Mouse (Mus musculus): ENCODE results near the gene Ptpn11. TPM values are rescaled to one million over a fixed set of nuclear protein-coding genes. Genes with fewer than 3 reads are reported as not detected.

Ptpn11 gene
- total RNA-seq, 1 experiment from 2014 or later, result 60.4 TPM

DNA sequence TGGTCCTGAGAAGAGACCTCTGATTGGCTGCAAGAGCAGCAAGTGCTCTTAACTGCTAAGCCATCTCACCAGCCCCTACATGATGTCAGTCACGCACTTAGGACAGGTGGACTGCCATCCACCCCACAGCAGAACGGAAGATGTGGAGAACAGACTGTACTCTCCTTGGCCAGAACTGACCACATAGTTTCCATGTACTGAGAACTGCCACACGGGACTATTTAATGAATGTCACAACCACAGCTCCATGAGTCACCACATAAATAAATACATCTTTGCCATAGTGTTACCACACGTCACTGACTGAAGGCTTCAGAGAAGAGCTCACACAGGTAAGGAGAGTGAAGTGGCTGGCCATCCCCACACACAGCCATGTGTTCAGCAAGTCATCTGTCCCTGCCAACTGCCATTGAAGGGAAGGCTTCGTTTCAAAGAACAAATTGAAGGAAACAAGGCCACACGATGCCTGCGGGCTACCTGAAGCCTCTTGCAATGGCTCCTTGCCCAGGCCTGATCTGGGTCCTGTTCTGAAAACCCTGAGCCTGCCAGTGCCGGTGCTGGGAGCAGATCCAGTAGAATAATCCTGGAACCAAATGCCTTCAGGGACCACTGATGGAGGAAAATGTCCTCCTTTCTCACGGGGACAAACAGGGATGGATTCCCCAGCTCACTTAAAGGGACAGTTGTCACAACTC, 90.2 kb downstream of the Ptpn11 start:
- ATAC-seq (replicated peaks; ENCODE audit: low read depth, poor library complexity, severe bottlenecking), result no peak

GRCm38 (mm10) chr5:121100095-121100494, 91.1 kb downstream of the Ptpn11 start:
- no peak for ATAC-seq (replicated peaks; ENCODE audit: low read depth, poor library complexity, severe bottlenecking)

DNA sequence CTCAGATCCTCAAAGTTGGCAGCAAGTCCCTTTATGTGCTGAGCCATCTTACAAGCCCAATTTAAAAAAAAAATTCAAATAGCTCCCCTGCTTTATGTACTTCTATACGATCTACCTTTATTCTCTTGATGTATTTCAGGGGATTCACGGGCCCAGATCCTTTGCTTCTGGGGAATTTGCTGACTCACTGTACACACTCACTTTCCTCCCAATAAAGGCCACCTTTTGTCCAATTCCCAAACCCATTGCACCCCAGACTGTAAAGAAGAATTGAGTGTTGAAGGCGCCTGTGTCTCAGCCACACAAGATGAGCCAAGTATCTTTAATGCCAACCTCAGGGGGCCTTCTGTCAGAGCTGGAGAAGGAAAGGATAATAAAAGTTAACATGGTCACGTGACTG, 93.2 kb downstream of the Ptpn11 start:
- no peak for ATAC-seq (replicated peaks; ENCODE audit: low read depth, poor library complexity, severe bottlenecking)

- peak; percentile 54; the same call in 1 of the 2 replicates for ATAC-seq (replicated peaks; ENCODE audit: low read depth, poor library complexity, severe bottlenecking)
These were observed 94.5 kb downstream of the Ptpn11 start for GRCm38 (mm10) chr5:121096744-121097143.

DNA sequence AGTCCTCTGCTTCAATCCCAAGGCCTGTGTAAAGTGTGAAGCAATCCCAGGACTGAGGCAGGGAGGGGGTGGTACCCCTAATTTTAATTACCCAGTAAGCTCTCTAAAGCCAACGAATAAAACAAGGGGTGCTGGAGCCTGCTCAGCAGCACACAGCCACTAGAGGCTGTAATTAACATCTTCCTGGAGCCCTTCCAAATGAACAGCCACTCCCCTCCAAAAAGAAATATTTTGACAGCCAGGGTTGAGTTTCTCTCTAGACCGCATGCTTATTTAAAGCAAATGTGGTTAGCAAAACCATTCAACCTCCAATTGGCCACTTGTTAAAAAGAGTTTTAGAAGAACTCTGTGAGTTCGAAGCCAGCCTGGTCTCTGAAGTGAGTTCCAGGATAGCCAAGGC, 97.9 kb downstream of the Ptpn11 start:
- ATAC-seq (replicated peaks; ENCODE audit: low read depth, poor library complexity, severe bottlenecking), result 0 out of 2 replicates have a peak, but pooled peaks have one; percentile 36

DNA sequence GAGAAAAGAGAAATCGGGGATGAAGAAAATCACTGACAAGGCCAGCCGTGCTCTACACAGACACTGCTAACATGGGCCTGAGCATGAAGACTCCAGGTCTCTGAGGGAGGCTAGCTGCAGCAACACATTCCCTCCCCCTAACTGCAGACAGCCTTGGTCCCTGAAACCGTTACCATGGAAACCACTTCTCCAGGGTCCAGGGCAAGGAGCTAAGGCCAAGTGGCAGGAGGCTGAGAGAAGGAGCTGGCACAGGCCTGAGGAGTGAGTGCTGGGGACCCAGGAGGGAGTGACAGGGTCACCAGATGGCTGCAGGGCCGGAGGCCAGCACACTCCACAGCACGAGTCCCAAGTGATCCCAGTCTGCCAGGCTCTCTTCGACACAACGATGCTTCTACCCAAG, 101.5 kb downstream of the Ptpn11 start:
- no peak for ATAC-seq (replicated peaks; ENCODE audit: low read depth, poor library complexity, severe bottlenecking)

GRCm38 (mm10) chr5:121087733-121088132, 103.5 kb downstream of the Ptpn11 start:
- no peak for ATAC-seq (replicated peaks; ENCODE audit: low read depth, poor library complexity, severe bottlenecking)

GRCm38 (mm10) chr5:121082605-121083004, 108.6 kb downstream of the Ptpn11 start:
- no peak for ATAC-seq (replicated peaks; ENCODE audit: low read depth, poor library complexity, severe bottlenecking)

GRCm38 (mm10) chr5:121081754-121082153, 109.4 kb downstream of the Ptpn11 start:
- no peak for ATAC-seq (replicated peaks; ENCODE audit: low read depth, poor library complexity, severe bottlenecking)

Other genes with a start within 250 kb of the Ptpn11 start
- not detected in 2 replicates for gene Rph3a, start 181.3 kb downstream of the Ptpn11 start, total RNA-seq (2017)
- gene Rpl6, start 13.1 kb upstream of the Ptpn11 start, total RNA-seq (2017), result 1,473 and 1,687 TPM in 2 replicates
- 19.1 and 20.1 TPM in 2 replicates for gene Hectd4, start 28.8 kb upstream of the Ptpn11 start, total RNA-seq (2017)
- 25.5 and 45.0 TPM in 2 replicates for gene Trafd1, start 194.2 kb upstream of the Ptpn11 start, total RNA-seq (2017)
- gene Naa25, start 206.5 kb upstream of the Ptpn11 start, total RNA-seq (2017), result 68.7 and 73.2 TPM in 2 replicates

All from common myeloid progenitor, adult 5-6 weeks (primary cell).